Mouse (Mus musculus) ovary, postnatal 14 days (tissue): ENCODE data around the gene Hmbs.
A peak's percentile ranks its signal among the peaks of the same experiment; 100 is the strongest.
"Not testable (repeated sequence)": the region's sequence is repeated elsewhere in the genome, so short reads cannot be mapped to it uniquely, and the experiment has no call there.

Experiments used
- DNase-seq: peaks from one replicate; pipeline ENCODE4 v3.0.0; 2022; ENCODE audit warnings: low spot score

Gene Hmbs

DNA sequence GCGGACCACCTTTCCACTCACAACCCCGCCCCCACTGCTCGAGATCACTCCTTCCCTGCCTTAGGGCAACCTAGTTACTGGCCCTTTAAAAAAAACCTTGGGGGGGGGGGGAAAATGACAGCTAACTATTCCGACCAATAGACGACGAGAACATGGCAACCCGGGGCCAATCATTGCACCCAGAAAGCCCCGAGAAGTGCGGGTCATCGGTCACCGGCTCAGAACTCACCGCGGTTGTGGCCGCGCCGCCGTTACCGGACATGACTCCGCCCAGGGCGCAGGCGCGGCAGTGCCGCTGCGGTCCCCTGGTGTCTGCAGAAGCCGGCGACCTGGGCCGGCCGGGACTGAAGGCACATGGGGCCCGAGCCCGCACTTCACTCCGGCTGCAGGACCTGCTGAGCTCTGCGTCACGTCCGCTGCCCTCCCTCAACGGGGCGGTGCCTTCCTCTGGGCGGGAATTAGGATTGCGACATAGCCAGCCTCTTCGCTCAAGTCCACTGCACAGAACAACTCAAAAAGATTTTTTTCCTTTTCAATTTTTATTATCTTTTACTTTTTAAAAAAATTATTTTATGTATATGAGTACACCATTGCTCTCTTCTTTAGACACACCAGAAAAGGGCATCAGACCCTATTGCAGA, at the start of gene Hmbs:
TSS of gene Hmbs (minus strand) at position 448 of the 641 bp plus-strand sequence.
- DNase-seq: peak; percentile 81

DNA sequence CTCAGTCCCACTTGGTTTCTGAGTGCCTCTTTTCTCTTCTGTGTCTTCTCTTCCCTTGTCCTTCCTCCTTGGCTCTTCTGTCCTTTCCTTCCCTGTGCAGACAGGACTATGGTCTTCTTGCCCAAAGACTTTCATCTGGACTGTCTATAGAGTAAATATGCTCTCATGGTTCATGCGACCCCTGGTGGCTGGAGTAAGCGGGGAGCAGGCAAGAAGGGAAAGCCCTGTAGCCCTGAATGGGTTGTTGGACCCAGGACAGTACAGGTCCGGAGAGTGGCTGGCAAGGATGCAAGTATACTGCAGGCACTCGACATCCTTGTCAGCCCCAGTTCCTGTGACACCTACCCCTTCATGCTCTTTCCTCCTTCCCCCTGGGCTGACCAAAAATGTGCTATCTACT, 47.4 kb upstream of the Hmbs start:
- DNase-seq: peak; percentile 61

DNA sequence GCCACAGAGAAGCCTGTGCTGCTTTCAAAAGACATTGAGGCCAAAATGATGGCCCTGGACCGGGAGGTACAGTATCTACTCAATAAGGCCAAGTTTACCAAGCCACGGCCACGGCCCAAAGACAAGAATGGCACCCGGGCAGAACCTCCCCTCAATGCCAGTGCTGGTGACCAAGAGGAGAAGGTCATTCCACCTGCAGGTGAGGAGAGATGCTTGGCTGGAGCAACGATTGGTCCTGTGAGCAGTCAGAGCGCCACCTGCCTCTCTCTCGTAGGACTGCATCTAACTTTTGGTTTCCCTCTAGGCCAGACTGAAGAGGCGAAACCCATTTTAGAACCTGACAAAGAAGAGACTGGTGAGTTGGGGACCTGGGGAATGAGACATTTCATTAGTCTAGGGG, 45.2 kb upstream of the Hmbs start:
- no peak for DNase-seq

DNA sequence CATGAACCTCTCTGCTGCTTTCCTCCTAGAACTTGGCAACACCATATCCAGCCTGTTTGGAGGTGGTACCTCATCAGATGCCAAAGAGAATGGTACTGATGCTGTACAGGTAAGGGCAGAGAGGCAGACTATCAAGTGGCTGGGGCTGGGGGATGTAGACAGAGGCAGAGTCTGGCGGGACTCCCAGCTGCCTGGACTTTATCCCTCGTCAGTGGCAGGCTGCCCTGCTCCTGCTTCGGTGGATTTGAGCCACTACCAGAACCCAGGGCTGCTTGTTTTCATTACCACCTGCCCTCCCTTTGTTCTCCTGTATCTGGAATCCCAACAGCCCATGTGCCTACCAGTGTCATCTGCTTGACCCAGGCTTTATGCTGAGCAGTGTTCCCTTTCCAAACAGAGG, 43.2 kb upstream of the Hmbs start:
- DNase-seq: no peak

DNA sequence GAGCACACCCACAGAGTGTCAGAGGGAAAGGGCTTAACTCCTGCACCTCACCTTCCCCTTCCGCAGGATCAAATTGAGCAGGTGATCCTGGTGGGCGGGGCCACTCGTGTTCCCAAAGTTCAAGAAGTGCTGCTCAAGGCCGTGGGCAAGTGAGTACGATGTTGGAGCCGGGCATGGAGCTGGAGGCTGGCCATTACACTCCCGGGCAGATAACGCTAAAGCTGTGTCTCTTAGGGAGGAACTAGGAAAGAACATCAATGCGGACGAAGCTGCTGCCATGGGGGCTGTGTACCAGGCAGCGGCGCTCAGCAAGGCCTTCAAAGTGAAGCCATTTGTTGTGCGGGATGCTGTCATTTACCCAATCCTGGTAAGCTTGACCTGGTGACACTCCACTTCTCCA, 40.6 kb upstream of the Hmbs start:
- DNase-seq: no peak

DNA sequence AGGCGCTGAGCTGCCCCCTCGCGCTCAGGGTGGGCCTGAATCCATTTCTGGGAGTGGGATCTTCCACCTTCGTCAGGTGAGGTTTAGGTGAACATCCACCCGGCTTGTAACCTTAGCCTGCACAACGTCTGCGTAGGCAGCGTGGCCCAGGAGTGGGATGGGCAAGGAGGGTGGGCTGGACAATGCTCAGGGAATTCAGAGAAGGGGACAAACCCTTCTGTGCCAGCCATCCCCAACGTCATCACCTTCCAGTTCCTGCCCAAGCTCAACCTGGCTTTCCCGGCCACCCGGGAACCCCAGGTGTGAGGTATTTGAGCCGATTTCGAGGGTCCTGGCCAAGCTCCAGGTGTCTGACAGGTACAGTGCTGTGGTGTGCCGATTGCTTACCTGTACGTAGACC, 35.8 kb upstream of the Hmbs start:
- DNase-seq: no peak

DNA sequence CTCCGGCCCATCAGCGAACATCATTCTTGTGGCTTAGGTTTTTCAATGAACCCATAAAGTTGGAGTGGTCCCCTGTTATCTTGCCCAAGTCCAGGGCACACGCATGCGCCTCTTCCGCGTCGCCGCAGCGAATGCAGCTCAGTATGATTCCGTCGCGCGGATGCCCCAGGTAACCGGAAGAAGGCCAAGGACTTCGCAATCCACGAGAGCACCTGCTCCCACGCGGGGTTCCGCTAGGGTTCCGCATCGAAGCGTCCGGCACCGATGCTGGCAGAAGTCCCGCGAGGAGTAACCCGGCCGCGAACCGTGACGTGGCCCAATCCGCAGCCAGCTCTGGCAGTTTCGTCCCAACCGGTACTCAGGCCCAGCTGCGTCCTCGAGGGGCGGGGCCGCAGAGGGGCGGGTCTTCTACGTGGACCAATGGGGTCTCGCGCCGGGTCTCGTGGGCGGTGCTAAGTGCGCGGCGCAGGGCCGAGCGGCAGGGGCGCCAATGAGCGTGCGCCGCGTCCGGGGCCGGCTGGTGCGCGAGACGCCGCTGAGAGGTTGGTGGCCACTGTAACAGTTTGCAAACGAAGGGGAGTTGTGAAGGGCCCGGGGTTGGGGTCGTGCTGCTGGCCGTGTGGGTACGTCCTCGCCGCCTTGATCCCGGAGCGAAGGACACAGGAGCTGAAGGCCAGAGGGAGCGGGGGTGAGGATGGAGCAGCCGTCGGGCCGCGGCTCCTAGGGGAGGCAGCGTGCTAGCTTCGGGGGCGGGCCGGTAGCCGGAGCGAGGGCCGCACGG, 35.2 kb upstream of the Hmbs start, which contains the start of gene Hyou1:
TSS of gene Hyou1 (plus strand) at position 437 of the 781 bp plus-strand sequence.
- DNase-seq: peak; percentile 98

DNA sequence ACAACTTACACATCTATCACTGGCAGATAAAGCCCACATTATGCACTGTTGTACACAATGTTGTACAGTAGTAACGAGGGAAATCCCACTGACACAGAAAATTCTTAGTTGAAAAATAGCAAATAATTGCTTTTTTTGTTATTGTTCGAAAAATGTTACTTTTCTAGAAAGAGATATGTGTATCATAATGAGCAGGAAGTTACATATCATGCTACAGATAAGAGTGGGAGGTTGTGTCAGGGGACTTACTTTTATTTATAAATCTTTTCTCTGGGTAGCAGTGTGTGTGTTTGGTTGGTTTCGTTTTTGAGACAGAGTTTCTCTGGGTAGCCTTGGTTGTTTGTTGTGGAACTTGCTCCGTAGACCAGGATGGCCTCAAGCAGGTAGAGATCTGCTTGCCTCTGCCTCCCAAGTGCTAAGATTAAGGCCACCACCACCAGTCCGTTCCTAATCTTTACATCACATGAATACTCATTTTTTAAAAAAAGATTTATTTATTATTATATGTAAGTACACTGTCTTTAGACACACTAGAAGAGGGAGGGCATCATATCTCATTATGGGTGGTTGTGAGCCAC, 34.2 kb upstream of the Hmbs start:
- no peak for DNase-seq

DNA sequence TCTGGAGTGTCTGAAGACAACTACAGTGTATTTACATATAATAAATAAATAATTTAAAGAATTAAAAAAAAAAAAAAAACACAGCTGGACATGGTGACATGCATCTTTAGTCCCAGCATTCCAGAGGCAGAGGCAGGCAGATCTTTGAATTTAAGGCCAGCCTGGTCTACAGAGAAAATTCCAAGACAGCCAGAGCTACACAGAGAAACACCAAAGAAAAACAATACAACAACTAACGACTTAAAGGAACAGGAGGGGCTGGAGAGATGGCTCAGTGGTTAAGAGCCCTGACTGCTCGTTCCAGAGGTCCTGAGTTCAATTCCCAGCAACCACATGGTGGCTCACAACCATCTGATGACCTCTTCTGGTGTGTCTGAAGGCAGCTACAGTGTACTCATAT, 33.3 kb upstream of the Hmbs start:
- not testable (repeated sequence) for DNase-seq

DNA sequence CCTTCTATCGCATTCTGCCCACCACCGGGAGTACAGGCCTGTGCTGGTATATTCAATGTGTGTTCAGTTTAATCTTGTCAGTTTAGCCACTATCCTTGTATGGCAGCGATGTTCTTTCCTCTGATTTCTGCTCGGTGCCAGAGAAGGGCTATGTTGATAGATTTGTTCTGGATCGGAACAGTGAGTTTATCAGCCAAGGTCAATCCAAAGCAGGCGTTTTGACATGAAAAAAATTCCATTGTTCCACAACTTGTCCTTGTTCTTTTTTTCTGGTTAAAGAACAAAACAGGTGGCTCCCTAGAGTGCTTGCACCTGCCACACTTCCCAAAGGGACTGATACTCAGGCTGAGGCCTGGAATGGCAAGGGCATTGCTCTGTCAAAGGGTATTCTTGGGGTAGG, 32.1 kb upstream of the Hmbs start:
- no peak for DNase-seq

DNA sequence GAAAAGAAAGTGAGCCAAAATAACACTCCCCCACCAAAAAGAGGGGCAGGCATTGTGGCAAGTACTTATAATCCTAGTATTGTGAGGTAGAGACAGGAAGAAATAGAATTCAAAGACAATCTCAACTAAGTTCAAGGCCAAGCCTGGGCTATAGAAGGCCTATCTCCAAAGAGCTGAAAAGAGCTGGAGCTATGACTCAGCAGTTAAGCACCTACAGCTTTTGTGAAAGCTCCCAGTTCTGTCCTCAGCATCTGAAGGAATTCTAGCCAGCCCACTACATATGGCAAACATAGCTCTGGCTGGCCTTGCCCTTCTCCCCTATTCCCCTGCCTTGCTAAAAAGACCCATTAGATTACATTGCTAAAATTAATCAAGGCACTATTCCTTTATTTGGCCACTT, 29.4 kb upstream of the Hmbs start:
- DNase-seq: no peak

DNA sequence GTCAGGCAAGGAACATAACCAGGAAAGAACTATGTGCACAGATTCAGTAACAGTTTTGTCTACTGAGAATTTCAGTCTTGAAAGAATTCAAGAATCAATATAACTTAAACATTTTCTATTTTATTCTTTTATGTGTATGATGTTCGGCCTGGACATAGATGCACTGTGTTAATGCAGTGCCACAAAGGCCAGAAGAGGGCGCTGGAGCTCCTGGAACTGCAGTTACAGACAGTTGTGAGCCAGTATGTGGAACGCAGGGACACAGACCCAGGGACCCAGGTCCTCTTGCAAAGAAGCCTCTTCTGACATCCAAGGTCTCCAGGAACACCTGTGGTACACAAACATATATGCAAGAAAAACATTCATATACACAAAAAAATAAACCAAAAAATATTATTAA, 20.5 kb upstream of the Hmbs start:
- DNase-seq: no peak

DNA sequence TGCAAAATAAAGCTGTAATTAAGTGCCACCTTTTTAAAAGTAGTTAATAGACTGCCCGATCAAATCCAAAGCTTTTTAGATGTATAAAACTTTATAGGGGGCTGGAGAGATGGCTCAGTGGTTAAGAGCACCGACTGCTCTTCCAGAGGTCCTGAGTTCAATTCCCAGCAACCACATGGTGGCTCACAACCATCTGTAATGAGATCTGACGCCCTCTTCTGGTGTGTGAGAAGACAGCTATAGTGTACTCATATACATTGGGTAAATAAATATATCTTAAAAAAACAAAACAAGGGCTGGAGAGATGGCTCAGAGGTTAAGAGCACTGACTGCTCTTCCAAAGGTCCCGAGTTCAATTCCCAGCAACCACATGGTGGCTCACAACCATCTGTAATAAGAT, 17.9 kb upstream of the Hmbs start:
- DNase-seq: not testable (repeated sequence)

DNA sequence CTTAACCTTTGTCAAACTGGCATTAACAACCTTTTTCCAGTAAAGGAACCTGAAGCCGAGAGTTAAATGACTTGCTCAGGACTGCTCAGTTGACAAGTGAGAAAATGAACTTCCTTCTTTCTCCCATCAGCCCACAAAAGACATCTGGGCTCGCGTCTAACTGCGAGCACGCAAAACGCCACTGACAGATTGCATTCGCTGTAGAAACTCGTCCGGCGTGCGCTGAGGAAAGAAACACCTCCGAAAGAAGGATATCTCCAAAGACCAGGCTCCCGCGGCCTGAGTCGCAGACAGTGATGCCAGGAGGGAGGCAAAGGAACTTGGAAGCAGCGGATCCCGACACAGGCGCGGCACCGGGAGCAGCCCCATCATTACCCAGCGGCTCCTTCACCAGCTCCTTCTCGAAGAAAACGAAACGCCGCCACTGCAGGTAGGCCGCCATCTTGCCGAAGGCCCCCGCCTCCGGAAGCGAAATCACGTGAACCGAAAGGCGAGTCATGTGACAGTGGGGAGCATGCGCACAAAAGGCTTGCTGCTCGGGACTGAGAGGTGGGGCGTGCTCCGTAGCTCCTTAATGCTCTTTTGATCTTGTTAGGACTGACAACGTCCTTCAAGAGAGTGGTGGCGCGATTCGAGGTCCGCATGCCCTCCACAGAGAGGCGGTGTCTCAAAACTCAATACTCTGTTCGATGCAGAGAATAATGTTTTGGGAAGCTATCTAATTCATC, 17.3 kb upstream of the Hmbs start, which contains the start of gene Vps11:
TSS of gene Vps11 (minus strand) at position 481 of the 728 bp plus-strand sequence.
- peak; percentile 92 for DNase-seq

DNA sequence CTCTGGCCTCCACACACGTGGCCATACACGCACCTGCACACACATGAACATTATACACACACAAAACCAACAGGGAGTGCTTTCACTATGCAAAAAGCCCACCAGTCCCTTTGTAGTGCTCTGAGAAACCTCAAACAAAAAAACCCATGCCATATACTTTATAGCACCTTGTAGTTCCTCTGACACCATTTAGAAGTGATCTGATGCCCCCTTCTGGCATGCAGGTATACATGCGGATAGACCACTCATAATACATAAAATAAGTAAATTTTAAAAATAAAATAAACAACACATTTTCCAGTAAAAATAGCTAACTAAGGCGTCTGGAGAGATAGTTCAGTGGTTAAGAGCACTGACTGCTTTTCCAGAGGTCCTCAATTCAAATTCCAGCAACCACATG, 13.2 kb upstream of the Hmbs start:
- no peak for DNase-seq

DNA sequence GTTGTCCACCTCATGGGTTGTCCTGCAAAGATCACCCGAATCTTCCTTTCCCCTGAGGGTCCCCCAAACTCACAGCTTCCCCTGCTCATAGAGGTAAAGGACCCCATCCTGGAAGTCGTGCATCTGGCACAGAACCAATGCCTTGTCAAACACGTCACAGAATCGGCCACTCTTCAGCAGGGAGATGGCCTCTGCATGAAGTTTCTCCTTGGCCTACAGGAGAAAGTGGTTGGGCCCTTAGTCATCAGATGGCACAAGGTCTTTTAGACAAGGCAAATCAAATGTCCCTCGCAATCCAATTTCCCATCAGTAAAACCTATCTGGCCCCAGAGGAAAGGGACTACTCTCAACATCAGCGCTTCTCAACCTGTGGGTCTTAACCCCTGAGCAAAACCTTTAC, 9.1 kb upstream of the Hmbs start:
- no peak for DNase-seq

DNA sequence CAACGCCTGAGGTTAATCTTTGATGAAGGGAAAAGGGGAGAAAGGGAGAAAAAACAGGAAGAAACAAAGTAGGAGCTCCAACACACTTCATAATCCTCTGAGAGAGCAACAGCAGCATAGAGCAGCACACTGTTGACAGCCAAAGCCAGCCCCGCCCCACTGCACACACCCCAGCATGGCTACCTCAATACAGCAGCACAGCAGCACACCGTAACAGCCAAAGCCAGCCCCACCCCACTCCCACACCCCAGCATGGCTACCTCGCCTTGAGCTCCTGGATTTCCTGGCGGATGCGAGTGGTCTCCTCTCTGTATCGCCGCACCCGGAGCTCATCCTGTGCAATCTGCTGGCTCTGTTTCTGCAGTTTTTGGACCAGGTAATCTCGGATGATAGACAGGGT, 8.3 kb upstream of the Hmbs start:
- no peak for DNase-seq

DNA sequence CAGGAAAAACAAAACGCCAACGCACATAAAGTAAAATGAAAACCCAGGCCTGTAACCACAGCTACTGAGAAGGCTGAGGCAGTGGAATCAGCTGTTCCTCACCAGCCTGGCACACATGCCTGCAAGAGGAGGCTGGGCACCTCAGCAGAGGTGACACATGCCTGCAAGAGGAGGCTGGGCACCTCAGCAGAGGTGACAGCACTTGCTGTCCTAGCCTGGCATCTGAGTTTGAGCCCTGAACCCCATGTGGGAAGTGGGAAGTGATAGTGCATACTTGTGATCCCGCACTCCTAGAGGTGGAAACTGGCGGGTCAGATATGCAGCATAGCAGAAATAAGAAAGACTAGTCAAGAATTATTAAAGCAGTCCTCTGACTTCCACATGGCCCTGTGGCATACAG, 7.4 kb upstream of the Hmbs start:
- no peak for DNase-seq

DNA sequence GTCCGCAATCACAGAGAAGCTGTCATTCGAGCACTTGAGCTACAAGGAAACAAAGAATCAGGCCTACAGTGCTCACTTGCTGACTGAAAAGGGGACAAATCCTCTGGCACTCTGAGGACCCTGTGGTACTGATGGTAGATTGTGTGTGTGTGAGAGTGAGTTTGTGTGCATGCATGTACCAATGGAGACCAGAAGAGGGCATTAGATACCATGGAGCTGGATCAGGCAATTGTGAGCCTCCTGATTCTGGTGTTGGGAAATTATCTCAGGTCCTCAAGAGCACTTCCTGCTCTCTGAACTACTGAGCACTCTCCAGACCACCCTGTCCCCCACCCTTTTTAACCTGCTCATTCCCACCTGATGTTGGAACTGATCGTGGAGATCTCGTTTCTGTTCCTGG, 4.5 kb upstream of the Hmbs start:
- no peak for DNase-seq

DNA sequence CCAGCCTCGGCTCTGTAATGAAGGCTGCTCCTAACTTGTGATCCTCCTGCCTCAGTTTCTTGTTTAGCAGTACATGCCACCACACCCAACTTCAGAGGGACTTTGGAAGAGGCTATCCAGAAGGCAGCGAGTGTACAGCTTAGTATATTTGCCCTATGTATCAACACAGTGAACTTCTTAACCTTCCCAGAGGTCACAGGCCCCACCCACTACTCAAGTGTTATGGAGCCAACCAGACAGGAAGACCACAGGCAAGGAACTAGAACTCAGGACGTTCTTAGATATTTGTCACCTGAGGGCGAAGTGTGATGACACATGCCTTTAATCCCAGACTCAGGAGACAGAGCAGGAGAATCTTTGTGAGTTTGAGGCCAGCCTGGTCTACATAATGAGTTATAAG, 3.6 kb upstream of the Hmbs start:
- DNase-seq: no peak

DNA sequence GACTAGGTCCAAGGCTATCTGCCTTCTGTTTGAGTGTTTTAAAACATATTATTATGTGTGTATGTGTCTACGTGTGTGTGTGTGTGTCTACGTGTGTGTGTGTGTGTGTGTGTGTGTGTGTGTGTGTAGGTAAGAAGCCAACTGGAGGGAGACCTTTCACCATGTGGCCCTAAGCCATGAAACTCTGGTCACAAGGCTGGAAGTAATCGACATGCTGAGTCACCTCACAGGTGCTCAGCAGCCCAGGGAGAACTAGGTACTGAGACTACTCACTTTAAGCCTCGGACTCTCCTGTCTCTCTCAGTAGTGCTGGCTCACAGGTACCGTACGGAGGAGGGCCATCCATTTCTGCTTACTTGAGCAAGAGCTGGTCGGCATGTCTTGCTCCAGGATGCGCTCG, 3.1 kb upstream of the Hmbs start:
- DNase-seq: no peak

DNA sequence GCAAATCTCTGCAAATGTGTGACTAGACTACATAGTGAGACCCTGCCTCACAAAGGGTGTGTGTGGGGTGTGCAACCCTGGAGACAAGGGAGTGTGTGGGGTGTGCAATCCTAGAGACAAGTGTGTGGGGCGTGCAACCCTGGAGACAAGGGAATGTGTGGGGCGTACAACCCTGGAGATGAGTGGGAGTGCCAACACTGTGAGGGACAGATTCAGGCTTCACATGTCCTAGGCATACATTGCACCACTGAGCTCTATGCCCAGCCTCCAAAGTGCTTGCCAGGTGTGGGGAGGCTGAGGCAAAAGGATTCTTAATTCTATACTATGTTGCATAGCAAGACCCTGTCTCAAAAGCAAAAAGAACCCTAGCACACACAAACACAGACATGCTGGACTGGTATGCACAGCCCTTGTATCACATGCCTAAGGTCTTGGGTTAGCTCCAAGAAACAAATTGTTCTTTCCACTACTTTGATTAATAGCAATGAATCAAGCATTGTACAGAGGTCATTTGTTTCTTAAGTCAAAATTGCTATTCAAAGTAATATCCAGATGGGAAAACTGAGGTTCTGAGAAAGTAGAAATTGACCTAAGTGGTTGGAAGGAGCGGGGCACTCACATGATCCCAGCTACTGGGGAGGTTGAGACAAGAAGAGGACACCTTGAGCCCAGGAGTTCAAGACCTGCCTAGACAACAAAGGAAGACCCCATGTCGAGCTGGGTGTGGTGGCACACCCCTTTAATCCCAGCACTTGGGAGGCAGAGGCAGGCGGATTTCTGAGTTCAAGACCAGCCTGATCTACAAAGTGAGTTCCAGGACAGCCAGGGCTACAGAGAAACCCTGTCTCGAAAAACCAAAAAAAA, 1.8 kb upstream of the Hmbs start:
- DNase-seq: no peak
